Mouse (Mus musculus): ENCODE results near the gene Gm8660.
"Not testable (repeated sequence)": the region's sequence is repeated elsewhere in the genome, so short reads cannot be mapped to it uniquely, and the experiment has no call there.

The Gm8660 gene

GRCm38 (mm10) chr7:22370939-22371338, at the start of gene Gm8660:
Gene Gm8660 (minus strand): TSS chr7:22371039.
- not testable (repeated sequence) for DNase-seq (ENCODE audit: low spot score)

DNA sequence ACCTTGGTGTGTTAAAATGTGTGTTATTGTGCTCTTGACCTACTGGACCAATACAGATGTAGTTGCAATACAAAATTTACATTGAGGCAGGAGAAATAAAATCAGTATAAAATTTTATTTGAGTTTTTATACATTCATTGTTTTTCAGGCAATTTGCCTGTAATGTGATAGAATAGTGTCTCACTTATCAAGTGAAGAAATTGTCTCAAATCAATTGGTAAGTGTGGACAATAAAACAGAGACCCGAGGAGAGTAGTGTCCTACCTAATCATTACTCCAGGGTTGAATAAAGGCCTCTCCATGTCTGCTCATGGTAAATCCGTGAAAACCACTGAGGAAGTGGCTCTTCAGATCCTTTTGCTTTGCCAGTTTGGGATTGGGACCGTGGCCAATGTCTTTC, 42.4 kb upstream of the Gm8660 start, which contains the start of gene Vmn1r148:
Gene Vmn1r148, plus strand, starts transcription at position 301 of the 400 bp plus-strand sequence.
- DNase-seq (ENCODE audit: low spot score): not testable (repeated sequence)

DNA sequence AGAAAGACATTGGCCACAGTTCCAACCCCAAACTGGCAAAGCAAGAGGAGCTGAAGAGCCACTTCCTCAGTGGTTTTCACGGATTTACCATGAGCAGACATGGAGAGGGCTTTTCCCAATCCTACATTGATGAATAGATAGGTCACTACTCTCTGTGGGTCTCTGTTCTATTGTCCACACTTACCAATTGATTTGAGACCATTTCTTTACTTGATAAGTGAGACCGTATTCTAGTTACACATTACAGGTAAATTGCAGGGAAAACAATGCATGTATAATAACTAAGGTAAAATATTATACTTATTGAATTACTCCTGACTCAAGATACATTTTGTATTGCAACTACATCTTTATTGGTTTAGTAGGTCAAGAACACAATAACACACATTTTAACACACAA, 41.2 kb downstream of the Gm8660 start, which contains the start of gene Gm4187:
Gene Gm4187, minus strand, starts transcription at position 101 of the 400 bp plus-strand sequence.
- DNase-seq (ENCODE audit: low spot score): not testable (repeated sequence)

Measured in embryo, embryonic 10 days (tissue).